Mouse (Mus musculus) hindbrain, embryonic 15.5 days (tissue): Measurements from ENCODE around the gene BC030867. TPM values are rescaled to one million over a fixed set of nuclear protein-coding genes. Genes with fewer than 3 reads are reported as not detected.

Experiments used
- ATAC-seq: fragments of 200-750 bp; cut with Nextera tagmentation; 2 replicates; pipeline ENCODE4 v1.8.0; 2017; ENCODE audit warnings: low read depth, moderate number of reproducible peaks, moderate TSS enrichment; ENCODE audit not compliant: low FRiP score
- H3K27ac ChIP-seq: fragments of 300-500 bp; sonication (generic); replicated peaks from 2 replicates; pipeline ENCODE4 v1.5.1; 2015; ENCODE audit warnings: mild to moderate bottlenecking, inconsistent platforms
- H3K27me3 ChIP-seq: fragments of 300-500 bp; sonication (generic); 2 replicates; pipeline ENCODE4 v1.6.1; 2015; ENCODE audit warnings: control low read depth, inconsistent platforms
- H3K36me3 ChIP-seq: fragments of 300-500 bp; sonication (generic); 2 replicates; pipeline ENCODE4 v1.6.1; 2015; ENCODE audit warnings: control low read depth, inconsistent platforms
- H3K4me1 ChIP-seq: fragments of 300-500 bp; sonication (generic); replicated peaks from 2 replicates; pipeline ENCODE4 v1.6.1; 2015; ENCODE audit warnings: control low read depth, inconsistent platforms
- H3K4me2 ChIP-seq: fragments of 300-500 bp; sonication (generic); 2 replicates; pipeline ENCODE4 v1.6.1; 2015; ENCODE audit warnings: moderate library complexity, mild to moderate bottlenecking, inconsistent platforms
- H3K4me3 ChIP-seq: fragments of 300-500 bp; sonication (generic); 2 replicates; pipeline ENCODE4 v1.5.1; 2015; ENCODE audit warnings: mild to moderate bottlenecking, inconsistent platforms
- H3K9ac ChIP-seq: fragments of 300-500 bp; sonication (generic); 2 replicates; pipeline ENCODE4 v1.6.1; 2015; ENCODE audit warnings: inconsistent platforms
- H3K9me3 ChIP-seq: fragments of 300-500 bp; sonication (generic); 2 replicates; pipeline ENCODE4 v1.6.1; 2016; ENCODE audit warnings: control low read depth, inconsistent platforms
- WGBS: fragments of 180-500 bp; shearing (Covaris S2); methylation state at CpG from one replicate; pipeline ENCODE4 v1.1.7; 2015; 5-methylcytosine and 5-hydroxymethylcytosine counted together
- polyA plus RNA-seq: library from polyadenylated mRNA; unstranded; fragments of >200 nt; fragmentation: Nextera tagmentation; extraction: Ambion mirVana; gene quantifications from 2 replicates; pipeline ENCODE4 v1.2.1, GENCODE M21; 2015

The BC030867 gene
- polyA plus RNA-seq, 1 experiment from 2014 or later = 3.4 TPM

GRCm38 (mm10) chr11:102297577-102298556 lies 49.2 kb downstream of the BC030867 start:
- H3K9ac ChIP-seq = peak overlapping the region; percentile 90
- ATAC-seq = 0 out of 2 replicates have a peak, but pooled peaks have one; percentile 2
- H3K36me3 ChIP-seq = peaks cover 8% of the 10 kb centered on the region; the same call in 1 of the 2 replicates
- WGBS = 29% methylated on average over 27 of the region's 27 CpGs
- H3K4me3 ChIP-seq = peak overlapping the region; percentile 89
- peak overlapping the region; percentile 99 for H3K27ac ChIP-seq
- no peaks in the 10 kb centered on the region for H3K27me3 ChIP-seq
- H3K9me3 ChIP-seq = no peaks in the 10 kb centered on the region
- H3K4me2 ChIP-seq = peak overlapping the region; percentile 93
- H3K4me1 ChIP-seq = peaks cover 25% of the 10 kb centered on the region

GRCm38 (mm10) chr11:102299839-102300238 lies 51.2 kb downstream of the BC030867 start:
- WGBS = 0% methylated on average over 1 of the region's 1 CpGs
- no peak overlapping the region for H3K9ac ChIP-seq
- no peaks in the 10 kb centered on the region for H3K9me3 ChIP-seq
- no peak overlapping the region for H3K27ac ChIP-seq
- H3K4me1 ChIP-seq = peaks cover 16% of the 10 kb centered on the region
- H3K36me3 ChIP-seq = no peaks in the 10 kb centered on the region
- ATAC-seq = no peak
- H3K4me3 ChIP-seq = no peak overlapping the region
- H3K27me3 ChIP-seq = no peaks in the 10 kb centered on the region
- no peak overlapping the region for H3K4me2 ChIP-seq

- no peak overlapping the region for H3K27ac ChIP-seq
- H3K4me2 ChIP-seq = no peak overlapping the region
- peaks cover 23% of the 10 kb centered on the region for H3K36me3 ChIP-seq
- H3K9me3 ChIP-seq = no peaks in the 10 kb centered on the region
- H3K4me1 ChIP-seq = peaks cover 6% of the 10 kb centered on the region
- H3K9ac ChIP-seq = no peak overlapping the region
- no peak for ATAC-seq
- 43% methylated on average over 2 of the region's 2 CpGs for WGBS
- H3K27me3 ChIP-seq = no peaks in the 10 kb centered on the region
- H3K4me3 ChIP-seq = no peak overlapping the region
These were observed 55.5 kb downstream of the BC030867 start for GRCm38 (mm10) chr11:102304141-102304540.

- ATAC-seq = no peak
- no peak overlapping the region for H3K4me3 ChIP-seq
- H3K9ac ChIP-seq = no peak overlapping the region
- peaks cover 29% of the 10 kb centered on the region for H3K36me3 ChIP-seq
- no peak overlapping the region for H3K4me2 ChIP-seq
- no peaks in the 10 kb centered on the region for H3K9me3 ChIP-seq
- WGBS = 46% methylated on average over 3 of the region's 3 CpGs
- H3K4me1 ChIP-seq = peaks cover 16% of the 10 kb centered on the region
- no peak overlapping the region for H3K27ac ChIP-seq
- no peaks in the 10 kb centered on the region for H3K27me3 ChIP-seq
These were observed 56.7 kb downstream of the BC030867 start for GRCm38 (mm10) chr11:102305359-102305758.

- Histone ChIP-seq H3K4me2 (no peak overlapping the region), H3K27ac (no peak overlapping the region), H3K27me3 (no peaks in the 10 kb centered on the region), H3K36me3 (peaks cover 50% of the 10 kb centered on the region), H3K4me1 (peaks cover 16% of the 10 kb centered on the region), H3K4me3 (no peak overlapping the region), H3K9ac (no peak overlapping the region), H3K9me3 (no peaks in the 10 kb centered on the region)
- no peak for ATAC-seq
- WGBS = 90% methylated on average over 9 of the region's 9 CpGs
These were observed 59.4 kb downstream of the BC030867 start for GRCm38 (mm10) chr11:102308104-102308503.

GRCm38 (mm10) chr11:102308979-102309378 lies 60.3 kb downstream of the BC030867 start:
- peaks cover 58% of the 10 kb centered on the region for H3K36me3 ChIP-seq

GRCm38 (mm10) chr11:102309821-102310617 lies 61.3 kb downstream of the BC030867 start:
- Histone ChIP-seq H3K27me3 (no peaks in the 10 kb centered on the region), H3K4me2 (peak overlapping the region; percentile 43; the same call in 1 of the 2 replicates), H3K9ac (no peak overlapping the region), H3K27ac (no peak overlapping the region), H3K4me1 (peaks cover 16% of the 10 kb centered on the region), H3K36me3 (peaks cover 66% of the 10 kb centered on the region), H3K9me3 (no peaks in the 10 kb centered on the region), H3K4me3 (no peak overlapping the region; the same call in 1 of the 2 replicates)
- no peak for ATAC-seq
- whole genome bisulfite sequencing = 90% methylated on average over 22 of the region's 22 CpGs

More at GRCm38 (mm10) chr11:102308979-102309378, 60.3 kb downstream of the BC030867 start:
- peak overlapping the region; percentile 7; the same call in 1 of the 2 replicates for H3K27ac ChIP-seq
- no peaks in the 10 kb centered on the region for H3K27me3 ChIP-seq
- under 1% methylated on average over 27 of the region's 27 CpGs for WGBS
- H3K9ac ChIP-seq = peak overlapping the region; percentile 8; the same call in 1 of the 2 replicates
- H3K4me3 ChIP-seq = peak overlapping the region; percentile 17
- no peaks in the 10 kb centered on the region for H3K9me3 ChIP-seq
- ATAC-seq = peak; percentile 91
- peaks cover 16% of the 10 kb centered on the region for H3K4me1 ChIP-seq
- H3K4me2 ChIP-seq = peak overlapping the region; percentile 43

- ATAC-seq = no peak
- Histone ChIP-seq H3K9me3 (no peaks in the 10 kb centered on the region), H3K27ac (no peak overlapping the region), H3K27me3 (no peaks in the 10 kb centered on the region), H3K9ac (no peak overlapping the region), H3K4me3 (no peak overlapping the region), H3K4me1 (peaks cover 24% of the 10 kb centered on the region), H3K4me2 (no peak overlapping the region), H3K36me3 (peaks cover 64% of the 10 kb centered on the region)
- 38% methylated on average over 38 of the region's 38 CpGs for WGBS
These were observed 62.4 kb downstream of the BC030867 start for GRCm38 (mm10) chr11:102310768-102311695.

GRCm38 (mm10) chr11:102311966-102312365 lies 63.3 kb downstream of the BC030867 start:
- no peak overlapping the region for H3K9ac ChIP-seq

GRCm38 (mm10) chr11:102312586-102312985 lies 63.9 kb downstream of the BC030867 start:
- H3K9ac ChIP-seq = no peak overlapping the region
- ATAC-seq = no peak
- no peak overlapping the region for H3K4me2 ChIP-seq
- no peaks in the 10 kb centered on the region for H3K9me3 ChIP-seq
- H3K27me3 ChIP-seq = no peaks in the 10 kb centered on the region
- H3K27ac ChIP-seq = no peak overlapping the region
- peaks cover 29% of the 10 kb centered on the region for H3K4me1 ChIP-seq
- peaks cover 50% of the 10 kb centered on the region for H3K36me3 ChIP-seq
- H3K4me3 ChIP-seq = no peak overlapping the region
- 87% methylated on average over 6 of the region's 6 CpGs for WGBS

More at GRCm38 (mm10) chr11:102311966-102312365, 63.3 kb downstream of the BC030867 start:
- WGBS = 87% methylated on average over 4 of the region's 4 CpGs
- Histone ChIP-seq H3K4me2 (no peak overlapping the region), H3K27ac (no peak overlapping the region), H3K4me1 (peaks cover 29% of the 10 kb centered on the region), H3K4me3 (no peak overlapping the region), H3K9me3 (no peaks in the 10 kb centered on the region), H3K36me3 (peaks cover 55% of the 10 kb centered on the region), H3K27me3 (no peaks in the 10 kb centered on the region)
- ATAC-seq = no peak

- H3K36me3 ChIP-seq = peaks cover 43% of the 10 kb centered on the region
- H3K4me2 ChIP-seq = no peak overlapping the region
- no peak overlapping the region for H3K27ac ChIP-seq
- no peak for ATAC-seq
- H3K4me1 ChIP-seq = peaks cover 22% of the 10 kb centered on the region
- WGBS = 88% methylated on average over 12 of the region's 12 CpGs
- no peak overlapping the region for H3K4me3 ChIP-seq
- no peaks in the 10 kb centered on the region for H3K9me3 ChIP-seq
- H3K9ac ChIP-seq = no peak overlapping the region
- no peaks in the 10 kb centered on the region for H3K27me3 ChIP-seq
These were observed 65.6 kb downstream of the BC030867 start for GRCm38 (mm10) chr11:102314321-102314720.
